Mouse (Mus musculus): ENCODE results near the gene Nt5dc3.

Gene Nt5dc3

GRCm38 (mm10) chr10:86779117-86779755 lies 431 bp downstream of the Nt5dc3 start:
- no peak for DNase-seq (ENCODE audit: extremely low read depth, low read depth)

- DNase-seq (ENCODE audit: extremely low read depth, low read depth): no peak
These were observed 1.2 kb downstream of the Nt5dc3 start for GRCm38 (mm10) chr10:86779816-86780500.

- no peak for DNase-seq (ENCODE audit: extremely low read depth, low read depth)
These were observed 2.8 kb downstream of the Nt5dc3 start for GRCm38 (mm10) chr10:86781641-86782040.

- no peak for DNase-seq (ENCODE audit: extremely low read depth, low read depth)
These were observed 3.9 kb downstream of the Nt5dc3 start for GRCm38 (mm10) chr10:86782656-86783055.

- no peak for DNase-seq (ENCODE audit: extremely low read depth, low read depth)
These were observed 4.8 kb downstream of the Nt5dc3 start for GRCm38 (mm10) chr10:86783561-86783960.

- no peak for DNase-seq (ENCODE audit: extremely low read depth, low read depth)
These were observed 5.4 kb downstream of the Nt5dc3 start for GRCm38 (mm10) chr10:86784126-86784675.

GRCm38 (mm10) chr10:86785396-86785795 lies 6.6 kb downstream of the Nt5dc3 start:
- no peak for DNase-seq (ENCODE audit: extremely low read depth, low read depth)

- DNase-seq (ENCODE audit: extremely low read depth, low read depth): no peak
These were observed 7.3 kb downstream of the Nt5dc3 start for GRCm38 (mm10) chr10:86786083-86786482.

GRCm38 (mm10) chr10:86788193-86788592 lies 9.4 kb downstream of the Nt5dc3 start:
- DNase-seq (ENCODE audit: extremely low read depth, low read depth): no peak

- no peak for DNase-seq (ENCODE audit: extremely low read depth, low read depth)
These were observed 10.4 kb downstream of the Nt5dc3 start for GRCm38 (mm10) chr10:86789146-86789672.

- no peak for DNase-seq (ENCODE audit: extremely low read depth, low read depth)
These were observed 12.8 kb downstream of the Nt5dc3 start for GRCm38 (mm10) chr10:86791507-86792184.

GRCm38 (mm10) chr10:86793509-86793951 lies 14.7 kb downstream of the Nt5dc3 start:
- DNase-seq (ENCODE audit: extremely low read depth, low read depth): no peak

- no peak for DNase-seq (ENCODE audit: extremely low read depth, low read depth)
These were observed 15.4 kb downstream of the Nt5dc3 start for GRCm38 (mm10) chr10:86794196-86794595.

GRCm38 (mm10) chr10:86794794-86795535 lies 16.2 kb downstream of the Nt5dc3 start:
- DNase-seq (ENCODE audit: extremely low read depth, low read depth): no peak

GRCm38 (mm10) chr10:86796073-86796741 lies 17.4 kb downstream of the Nt5dc3 start:
- no peak for DNase-seq (ENCODE audit: extremely low read depth, low read depth)

- no peak for DNase-seq (ENCODE audit: extremely low read depth, low read depth)
These were observed 28.6 kb downstream of the Nt5dc3 start for GRCm38 (mm10) chr10:86807362-86807761.

- no peak for DNase-seq (ENCODE audit: extremely low read depth, low read depth)
These were observed 29.4 kb downstream of the Nt5dc3 start for GRCm38 (mm10) chr10:86808013-86808758.

- no peak for DNase-seq (ENCODE audit: extremely low read depth, low read depth)
These were observed 31.2 kb downstream of the Nt5dc3 start for GRCm38 (mm10) chr10:86810000-86810399.

GRCm38 (mm10) chr10:86810612-86811011 lies 31.8 kb downstream of the Nt5dc3 start:
- DNase-seq (ENCODE audit: extremely low read depth, low read depth): no peak
